Mouse (Mus musculus): ENCODE measurements around the gene Aldh3b1. TPM values are rescaled to one million over a fixed set of nuclear protein-coding genes. Genes with fewer than 3 reads are reported as not detected.

Aldh3b1 gene
- polyA plus RNA-seq, 1 experiment = 7.0 TPM

GRCm38 (mm10) chr19:3896208-3896607, 33.4 kb downstream of the Aldh3b1 start:
- no peak overlapping the region for H3K27ac ChIP-seq (ENCODE audit: insufficient read depth, low read length)
- H3K4me1 ChIP-seq (ENCODE audit: control insufficient read depth, insufficient read depth, low read length) = no peaks in the 10 kb centered on the region
- no peak overlapping the region for H3K4me3 ChIP-seq (replicated peaks; ENCODE audit: insufficient read depth, low read depth, low read length)
- 88% methylated on average over 10 of the region's 10 CpGs for WGBS
- H3K27me3 ChIP-seq (ENCODE audit: control insufficient read depth, insufficient read depth, low read length) = no peaks in the 10 kb centered on the region
- DNase-seq = no peak
- TF ChIP-seq POLR2A (IDR thresholded peaks at IDR 0.05; ENCODE audit: borderline replicate concordance, insufficient read depth, low read length) (no peak), CTCF (IDR thresholded peaks at IDR 0.05; ENCODE audit: borderline replicate concordance, insufficient read depth, low read depth, low read length) (no peak)

DNA sequence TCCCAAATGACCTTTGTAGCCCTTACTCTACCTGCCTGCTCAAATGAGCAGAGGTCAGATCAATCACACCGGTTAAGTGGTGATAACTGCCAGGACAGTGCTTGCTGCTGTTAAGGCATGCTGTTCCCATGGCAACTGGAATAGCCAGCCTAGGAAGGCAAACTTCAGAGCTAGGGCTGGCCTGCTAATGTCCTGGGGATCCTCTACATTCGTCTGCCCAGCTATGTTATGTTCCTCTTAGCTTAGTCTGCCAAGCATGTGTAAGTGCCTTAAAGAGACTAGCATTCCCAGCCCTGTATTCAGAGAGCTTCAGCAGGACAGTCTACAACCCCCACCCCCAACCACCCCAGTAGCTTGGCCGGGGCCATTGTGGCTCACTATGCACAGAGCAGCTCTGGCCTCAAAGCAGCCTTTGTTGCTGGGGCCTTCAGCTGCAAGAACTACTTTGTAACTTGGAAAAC, 34.4 kb downstream of the Aldh3b1 start:
- H3K4me1 ChIP-seq (ENCODE audit: control insufficient read depth, insufficient read depth, low read length) = no peaks in the 10 kb centered on the region
- no peaks in the 10 kb centered on the region for H3K27me3 ChIP-seq (ENCODE audit: control insufficient read depth, insufficient read depth, low read length)
- 19% methylated on average over 3 of the region's 3 CpGs for WGBS
- H3K4me3 ChIP-seq (replicated peaks; ENCODE audit: insufficient read depth, low read depth, low read length) = no peak overlapping the region
- TF ChIP-seq POLR2A (IDR thresholded peaks at IDR 0.05; ENCODE audit: borderline replicate concordance, insufficient read depth, low read length) = no peak
- TF ChIP-seq CTCF (IDR thresholded peaks at IDR 0.05; ENCODE audit: borderline replicate concordance, insufficient read depth, low read depth, low read length) = no peak
- no peak for DNase-seq
- H3K27ac ChIP-seq (ENCODE audit: insufficient read depth, low read length) = 0 out of 2 replicates have a peak overlapping the region, but pooled peaks have one; percentile 31

GRCm38 (mm10) chr19:3894294-3894693, 35.3 kb downstream of the Aldh3b1 start:
- 87% methylated on average over 2 of the region's 2 CpGs for WGBS
- no peak overlapping the region for H3K4me3 ChIP-seq (replicated peaks; ENCODE audit: insufficient read depth, low read depth, low read length)
- H3K27ac ChIP-seq (ENCODE audit: insufficient read depth, low read length) = no peak overlapping the region
- no peak for DNase-seq
- no peaks in the 10 kb centered on the region for H3K4me1 ChIP-seq (ENCODE audit: control insufficient read depth, insufficient read depth, low read length)
- no peaks in the 10 kb centered on the region for H3K27me3 ChIP-seq (ENCODE audit: control insufficient read depth, insufficient read depth, low read length)
- TF ChIP-seq POLR2A (IDR thresholded peaks at IDR 0.05; ENCODE audit: borderline replicate concordance, insufficient read depth, low read length) (no peak), CTCF (IDR thresholded peaks at IDR 0.05; ENCODE audit: borderline replicate concordance, insufficient read depth, low read depth, low read length) (no peak)

- no peaks in the 10 kb centered on the region for H3K4me1 ChIP-seq (ENCODE audit: control insufficient read depth, insufficient read depth, low read length)
- no peak for DNase-seq
- 95% methylated on average over 4 of the region's 4 CpGs for WGBS
- TF ChIP-seq CTCF (IDR thresholded peaks at IDR 0.05; ENCODE audit: borderline replicate concordance, insufficient read depth, low read depth, low read length) (no peak), POLR2A (IDR thresholded peaks at IDR 0.05; ENCODE audit: borderline replicate concordance, insufficient read depth, low read length) (no peak)
- no peaks in the 10 kb centered on the region for H3K27me3 ChIP-seq (ENCODE audit: control insufficient read depth, insufficient read depth, low read length)
- H3K27ac ChIP-seq (ENCODE audit: insufficient read depth, low read length) = no peak overlapping the region
- H3K4me3 ChIP-seq (replicated peaks; ENCODE audit: insufficient read depth, low read depth, low read length) = no peak overlapping the region
Measured at GRCm38 (mm10) chr19:3893545-3894116, 36.0 kb downstream of the Aldh3b1 start.

DNA sequence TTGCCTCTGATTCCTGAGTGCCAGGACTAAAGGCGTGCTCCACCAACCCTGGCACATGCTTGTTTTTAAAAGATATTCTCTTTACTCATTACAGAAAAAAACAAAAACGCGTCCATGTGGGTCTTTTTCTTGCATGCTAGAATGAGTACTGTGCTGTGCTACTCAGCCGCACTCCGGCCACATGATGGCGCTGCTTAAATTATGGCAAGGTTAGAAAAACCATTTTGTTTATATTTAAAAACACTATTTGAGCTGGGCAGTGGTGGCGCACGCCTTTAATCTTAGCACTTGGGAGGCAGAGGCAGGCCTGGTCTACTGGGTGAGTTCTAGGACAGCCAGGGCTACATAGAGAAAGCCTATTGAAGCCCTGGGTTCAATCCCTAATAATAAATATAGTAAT, 39.4 kb downstream of the Aldh3b1 start:
- DNase-seq = no peak
- WGBS = 78% methylated on average over 8 of the region's 8 CpGs
- TF ChIP-seq CTCF (IDR thresholded peaks at IDR 0.05; ENCODE audit: borderline replicate concordance, insufficient read depth, low read depth, low read length) (peak; percentile 37; the same call in 1 of the 2 replicates), POLR2A (IDR thresholded peaks at IDR 0.05; ENCODE audit: borderline replicate concordance, insufficient read depth, low read length) (no peak)
- H3K27me3 ChIP-seq (ENCODE audit: control insufficient read depth, insufficient read depth, low read length) = no peaks in the 10 kb centered on the region
- no peak overlapping the region for H3K27ac ChIP-seq (ENCODE audit: insufficient read depth, low read length)
- H3K4me3 ChIP-seq (replicated peaks; ENCODE audit: insufficient read depth, low read depth, low read length) = no peak overlapping the region
- H3K4me1 ChIP-seq (ENCODE audit: control insufficient read depth, insufficient read depth, low read length) = no peaks in the 10 kb centered on the region

GRCm38 (mm10) chr19:3889096-3889495, 40.5 kb downstream of the Aldh3b1 start:
- Histone ChIP-seq H3K4me1 (ENCODE audit: control insufficient read depth, insufficient read depth, low read length) (peaks cover 6% of the 10 kb centered on the region; the same call in 1 of the 2 replicates), H3K27me3 (ENCODE audit: control insufficient read depth, insufficient read depth, low read length) (no peaks in the 10 kb centered on the region), H3K4me3 (replicated peaks; ENCODE audit: insufficient read depth, low read depth, low read length) (no peak overlapping the region), H3K27ac (ENCODE audit: insufficient read depth, low read length) (no peak overlapping the region)
- DNase-seq = no peak
- 89% methylated on average over 5 of the region's 5 CpGs for WGBS
- no peak for TF ChIP-seq POLR2A (IDR thresholded peaks at IDR 0.05; ENCODE audit: borderline replicate concordance, insufficient read depth, low read length)

- WGBS = 19% methylated on average over 6 of the region's 6 CpGs
- Histone ChIP-seq H3K4me3 (replicated peaks; ENCODE audit: insufficient read depth, low read depth, low read length) (no peak overlapping the region), H3K27me3 (ENCODE audit: control insufficient read depth, insufficient read depth, low read length) (no peaks in the 10 kb centered on the region), H3K27ac (ENCODE audit: insufficient read depth, low read length) (no peak overlapping the region), H3K4me1 (ENCODE audit: control insufficient read depth, insufficient read depth, low read length) (peaks cover 10% of the 10 kb centered on the region)
- TF ChIP-seq CTCF (IDR thresholded peaks at IDR 0.05; ENCODE audit: borderline replicate concordance, insufficient read depth, low read depth, low read length) (no peak), POLR2A (IDR thresholded peaks at IDR 0.05; ENCODE audit: borderline replicate concordance, insufficient read depth, low read length) (no peak)
- peak in 1 of 2 experiments; percentile 29 for DNase-seq
Measured at GRCm38 (mm10) chr19:3884325-3884990, 45.1 kb downstream of the Aldh3b1 start.

DNA sequence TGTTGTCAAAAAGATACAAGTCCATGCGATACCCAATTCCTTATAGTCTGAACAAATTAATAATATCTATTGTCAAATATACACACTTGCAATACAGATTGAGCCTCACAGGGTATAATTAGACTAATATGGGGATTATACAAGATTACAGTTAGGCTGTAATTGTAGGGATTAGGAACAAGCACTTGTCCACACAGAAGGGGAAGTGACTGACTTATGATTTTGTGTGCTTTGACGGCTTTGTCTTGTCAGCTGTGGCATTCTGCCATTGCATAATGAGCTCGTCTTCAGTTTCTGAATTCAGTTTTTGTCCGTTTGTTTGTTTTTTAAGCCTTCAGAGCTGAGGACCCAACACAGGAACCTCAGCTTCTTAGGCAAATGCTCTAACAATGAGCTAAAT, 47.4 kb downstream of the Aldh3b1 start:
- Histone ChIP-seq H3K27me3 (ENCODE audit: control insufficient read depth, insufficient read depth, low read length) (no peaks in the 10 kb centered on the region), H3K4me3 (replicated peaks; ENCODE audit: insufficient read depth, low read depth, low read length) (no peak overlapping the region), H3K4me1 (ENCODE audit: control insufficient read depth, insufficient read depth, low read length) (peaks cover 10% of the 10 kb centered on the region), H3K27ac (ENCODE audit: insufficient read depth, low read length) (no peak overlapping the region)
- TF ChIP-seq CTCF (IDR thresholded peaks at IDR 0.05; ENCODE audit: borderline replicate concordance, insufficient read depth, low read depth, low read length) (no peak), POLR2A (IDR thresholded peaks at IDR 0.05; ENCODE audit: borderline replicate concordance, insufficient read depth, low read length) (no peak)
- DNase-seq = no peak
- WGBS = 44% methylated on average over 4 of the region's 4 CpGs
